Mouse (Mus musculus) embryo, embryonic 11 days (tissue): Measurements from ENCODE around the gene Ube2v1.
A peak's percentile ranks its signal among the peaks of the same experiment; 100 is the strongest.
"Not testable (repeated sequence)": the region's sequence is repeated elsewhere in the genome, so short reads cannot be mapped to it uniquely, and the experiment has no call there.

ENCODE experiments used
- DNase-seq: peaks from one replicate; pipeline ENCODE4 v3.0.0-alpha.2; 2015

The Ube2v1 gene

DNA sequence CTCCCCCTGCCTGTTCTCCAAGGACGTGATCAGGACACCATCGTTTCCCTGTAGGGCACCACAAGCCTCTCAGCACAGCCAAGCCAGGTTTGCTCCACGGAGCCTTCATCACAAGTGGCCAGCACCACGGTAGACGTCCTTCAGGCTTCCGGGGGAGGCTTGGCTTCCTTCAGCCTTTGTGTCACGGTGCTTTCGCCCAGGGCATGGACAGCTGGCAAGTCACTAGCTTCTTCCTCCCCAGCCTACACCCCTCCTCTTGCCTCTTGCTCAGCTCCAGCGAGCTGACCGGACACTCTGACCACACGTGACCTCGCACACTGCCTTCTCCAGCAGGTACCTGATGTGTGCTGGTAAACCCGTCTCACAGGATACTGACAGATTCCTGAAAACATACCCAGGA, 9.5 kb downstream of the Ube2v1 start:
- no peak for DNase-seq

DNA sequence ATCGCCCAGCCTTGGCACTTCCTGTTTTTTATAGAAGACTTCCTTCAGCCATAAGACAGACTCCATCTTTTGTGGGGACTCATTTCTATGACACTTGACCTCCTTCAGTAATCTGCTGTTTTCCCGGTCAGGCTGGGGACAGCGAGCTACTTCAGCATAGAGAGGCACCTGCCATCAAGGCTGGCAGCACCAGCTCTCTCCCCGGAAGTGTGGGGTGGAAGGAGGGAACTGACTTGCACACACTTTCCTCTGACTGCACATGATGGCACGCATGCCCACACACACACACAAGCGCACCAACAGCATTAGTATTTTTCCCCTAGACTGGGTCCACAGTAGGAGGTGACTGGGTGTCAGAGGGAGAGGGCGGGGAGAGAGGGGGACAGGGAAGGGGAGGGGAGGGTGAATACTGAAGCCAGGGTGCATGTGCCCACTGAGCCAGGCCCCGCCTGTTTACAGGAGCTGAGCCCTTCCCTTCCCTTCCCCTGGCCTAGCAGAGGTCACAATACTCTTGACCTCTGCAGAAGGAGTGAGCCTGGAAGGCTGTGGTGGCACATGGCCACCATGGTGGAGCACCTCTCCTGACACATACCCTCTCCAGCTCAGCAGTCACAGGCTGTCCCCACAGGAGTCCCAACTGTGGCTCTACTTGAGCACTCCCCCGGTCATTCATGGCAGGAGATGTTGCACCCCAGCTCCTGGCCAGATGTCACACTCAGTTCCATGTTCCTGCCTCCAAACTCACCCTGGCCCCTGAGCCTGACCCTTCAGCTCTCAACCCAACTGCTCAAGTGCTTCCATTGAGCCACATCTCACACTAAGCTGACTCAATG, 10.4 kb downstream of the Ube2v1 start:
- no peak for DNase-seq

DNA sequence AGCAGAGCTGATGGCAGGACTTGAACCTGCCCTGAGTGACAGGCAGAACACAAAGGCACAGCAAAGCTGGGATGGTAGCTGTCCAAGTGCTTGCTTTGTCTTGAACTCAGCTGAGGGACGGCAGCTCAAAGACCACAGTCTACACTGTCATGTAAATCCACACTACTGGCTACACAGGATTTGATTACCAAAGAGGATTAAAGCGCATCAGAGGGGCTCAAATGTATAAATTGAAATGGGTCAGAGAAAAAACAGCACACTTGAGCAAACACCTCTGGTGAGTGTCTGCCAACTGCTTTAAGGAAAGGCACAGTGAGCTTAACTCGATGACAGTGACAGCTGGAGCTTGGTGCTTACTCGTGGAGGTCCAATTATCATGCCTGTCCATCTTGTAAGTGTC, 14.4 kb downstream of the Ube2v1 start:
- no peak for DNase-seq

DNA sequence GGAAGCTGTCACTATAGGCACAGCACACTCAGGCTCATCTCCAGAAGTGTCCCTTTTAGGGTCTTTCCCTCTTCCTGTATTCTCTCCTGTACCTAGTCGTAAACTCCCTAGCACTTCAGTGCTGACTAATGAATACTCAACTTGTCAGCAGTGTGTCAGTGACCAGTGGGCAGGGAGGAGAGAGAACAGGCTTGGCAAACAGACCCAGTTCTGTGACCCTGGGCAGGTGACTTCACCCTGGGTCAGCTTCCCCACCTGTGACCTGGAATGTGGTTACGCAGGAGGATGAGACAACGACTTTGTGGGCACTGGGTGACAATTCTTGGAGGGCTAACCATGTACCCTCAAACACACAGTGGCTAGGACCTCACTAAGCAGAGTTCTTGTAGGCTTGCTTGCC, 14.9 kb downstream of the Ube2v1 start:
- DNase-seq = no peak

DNA sequence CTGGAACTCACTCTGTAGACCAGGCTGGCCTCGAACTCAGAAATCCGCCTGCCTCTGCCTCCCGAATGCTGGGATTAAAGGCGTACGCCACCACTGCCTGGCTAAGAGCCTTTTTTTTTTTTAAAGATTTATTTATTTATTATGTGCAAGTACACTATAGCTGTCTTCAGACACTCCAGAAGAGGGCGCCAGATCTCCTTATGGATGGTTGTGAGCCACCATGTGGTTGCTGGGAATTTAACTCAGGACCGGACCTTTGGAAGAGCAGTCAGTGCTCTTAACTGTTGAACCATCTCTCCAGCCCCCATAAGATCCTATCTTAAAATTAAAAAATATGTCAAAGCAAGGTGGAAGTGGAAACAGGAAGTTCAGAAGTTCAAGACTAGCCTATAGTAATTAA, 18.6 kb downstream of the Ube2v1 start:
- not testable (repeated sequence) for DNase-seq

DNA sequence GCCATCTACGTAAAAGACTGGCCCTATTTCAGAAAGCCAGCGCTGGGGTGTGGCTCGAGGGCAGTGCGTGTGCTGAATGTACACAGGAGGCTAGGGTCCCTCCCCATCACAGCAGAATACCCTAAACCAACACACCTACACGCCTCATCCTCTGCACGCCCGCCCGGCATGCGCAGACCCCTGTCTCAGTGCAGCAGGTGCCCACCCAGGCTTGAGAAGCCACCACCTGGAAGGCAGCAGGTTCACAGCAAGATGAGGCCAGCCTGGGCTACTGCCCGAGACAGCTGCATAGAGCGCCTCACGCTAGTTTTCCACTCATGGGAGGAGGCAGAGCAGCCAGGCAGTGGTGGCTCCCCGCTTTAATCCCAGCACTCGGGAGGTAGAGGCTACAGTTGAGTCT, 19.8 kb downstream of the Ube2v1 start:
- no peak for DNase-seq

DNA sequence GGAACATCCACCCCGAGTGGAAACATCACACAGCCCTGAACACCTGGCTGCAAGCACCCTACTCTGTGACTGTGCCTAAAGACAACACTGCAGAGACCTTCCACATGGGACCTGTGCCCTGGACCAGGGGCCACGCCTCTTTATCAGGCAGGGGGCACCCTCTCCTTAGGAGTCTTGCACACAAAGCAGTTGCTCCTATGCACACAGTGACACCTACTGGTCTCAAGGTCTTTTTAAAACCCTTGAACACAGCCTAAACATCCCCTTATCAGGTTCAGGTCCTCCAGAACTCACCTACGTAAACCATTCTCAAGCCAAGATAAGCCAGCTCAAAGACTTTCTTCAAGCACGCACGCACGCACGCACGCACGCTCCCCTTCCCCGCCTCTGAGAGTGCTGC, 20.6 kb downstream of the Ube2v1 start:
- no peak for DNase-seq

DNA sequence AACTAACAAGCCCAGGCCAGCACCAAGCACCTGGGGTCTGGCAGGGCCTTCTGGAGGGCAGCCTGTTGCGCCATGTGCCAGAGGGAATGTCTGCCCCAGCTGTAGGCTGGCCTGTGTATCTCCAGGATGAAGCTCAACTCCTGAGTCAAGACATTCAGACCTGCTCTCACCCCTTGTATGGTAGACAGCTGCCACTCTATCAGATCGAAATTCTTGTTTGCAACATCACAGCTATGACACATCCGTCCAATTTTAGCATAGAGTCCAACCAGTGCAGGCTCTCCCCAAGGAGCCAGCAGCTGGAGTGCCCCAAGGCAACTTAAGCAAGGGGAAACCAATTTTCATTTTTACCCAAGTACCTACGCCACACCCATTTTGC, 25.2 kb downstream of the Ube2v1 start:
- no peak for DNase-seq

DNA sequence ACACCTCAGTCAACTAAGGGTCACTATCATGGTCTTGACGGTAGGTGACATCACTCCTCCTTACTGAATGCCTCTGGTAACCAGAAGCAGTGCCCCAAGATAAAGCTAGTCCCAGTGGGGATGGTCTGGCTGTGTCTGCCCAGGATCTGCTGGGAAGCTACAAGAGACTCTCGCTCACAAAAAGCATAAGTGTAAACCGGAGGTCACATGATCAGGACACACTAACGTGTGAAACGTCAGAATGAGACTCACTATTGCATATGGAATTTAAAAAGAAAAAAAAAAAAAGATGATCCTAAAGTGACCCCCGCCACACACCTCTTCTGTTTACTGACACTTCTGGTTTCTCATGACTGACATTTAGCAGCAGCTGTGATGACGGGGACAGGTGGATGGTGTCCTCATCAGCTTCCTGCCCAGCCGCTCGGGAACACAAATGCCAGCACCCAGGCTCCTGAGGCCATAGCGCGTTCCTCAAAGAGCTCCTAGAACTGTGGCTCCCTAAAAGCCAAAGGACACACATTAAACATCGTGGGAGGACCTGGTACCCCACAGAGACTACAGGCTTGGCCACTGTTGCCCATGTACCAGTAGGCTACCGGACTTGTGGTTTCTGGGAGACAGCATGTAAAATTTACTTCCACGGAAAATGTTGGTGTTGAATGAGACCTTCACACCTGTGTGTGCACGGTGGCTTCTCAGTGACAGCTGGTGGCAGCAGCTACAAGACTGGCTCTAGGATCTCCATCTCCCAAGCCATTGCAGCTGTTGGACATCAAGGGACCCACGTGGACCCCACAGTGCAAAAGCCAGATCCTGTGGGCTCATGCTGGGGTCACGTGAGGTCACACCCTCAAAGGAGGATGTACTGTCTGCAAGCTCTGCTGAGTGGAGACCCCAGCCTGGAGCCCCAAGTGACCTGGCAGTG, 25.8 kb downstream of the Ube2v1 start:
- DNase-seq = no peak

DNA sequence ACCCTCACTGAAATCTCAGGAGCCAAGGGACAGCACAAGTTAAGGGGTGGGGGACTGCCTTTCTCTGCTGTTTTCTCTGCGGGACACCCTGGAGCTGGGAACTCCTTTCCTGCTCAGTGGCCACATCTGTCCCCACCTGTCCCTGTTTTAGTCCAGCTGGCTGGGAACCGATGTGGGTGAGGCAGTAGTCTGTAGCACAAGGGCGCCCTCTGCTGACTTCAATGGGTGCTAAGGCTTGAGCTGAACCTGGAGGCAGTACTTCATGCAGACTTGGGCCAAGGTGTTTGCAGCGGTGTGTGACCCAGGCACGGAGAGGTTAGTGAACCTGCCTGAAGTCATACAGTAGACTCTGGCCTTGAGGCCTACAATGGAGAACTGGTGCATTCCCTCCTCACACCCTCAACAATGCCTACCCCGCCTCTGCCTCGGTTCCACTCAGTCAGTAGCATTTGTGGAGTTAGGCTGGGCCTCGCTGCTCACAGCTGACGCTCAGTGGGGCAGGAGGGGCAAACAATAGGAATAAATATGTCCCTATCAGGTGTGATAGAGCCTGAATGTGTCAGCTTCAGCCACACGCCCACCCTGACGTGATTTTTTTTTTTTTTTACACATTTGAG, 26.6 kb downstream of the Ube2v1 start:
- DNase-seq = peak; percentile 91

DNA sequence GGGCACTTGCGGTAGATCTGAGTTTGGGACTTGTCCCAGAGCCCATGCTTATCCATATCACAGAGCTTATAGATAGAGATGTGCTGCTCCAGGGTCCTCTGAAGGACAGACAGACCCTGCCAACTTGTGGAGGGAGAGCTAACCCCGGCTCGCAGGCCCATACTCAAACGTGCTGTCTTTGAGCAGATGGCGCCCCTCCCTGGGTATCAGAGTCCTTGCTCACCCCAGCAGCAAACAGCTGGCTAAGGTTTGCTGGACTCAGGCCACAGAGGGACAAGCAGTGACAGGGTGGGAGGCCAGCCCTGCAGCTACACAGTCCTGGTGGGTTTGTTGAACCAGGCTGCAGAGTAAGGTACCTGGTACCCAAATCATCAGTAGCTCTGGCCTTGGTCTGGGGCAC, 28.9 kb downstream of the Ube2v1 start:
- DNase-seq = peak; percentile 68

DNA sequence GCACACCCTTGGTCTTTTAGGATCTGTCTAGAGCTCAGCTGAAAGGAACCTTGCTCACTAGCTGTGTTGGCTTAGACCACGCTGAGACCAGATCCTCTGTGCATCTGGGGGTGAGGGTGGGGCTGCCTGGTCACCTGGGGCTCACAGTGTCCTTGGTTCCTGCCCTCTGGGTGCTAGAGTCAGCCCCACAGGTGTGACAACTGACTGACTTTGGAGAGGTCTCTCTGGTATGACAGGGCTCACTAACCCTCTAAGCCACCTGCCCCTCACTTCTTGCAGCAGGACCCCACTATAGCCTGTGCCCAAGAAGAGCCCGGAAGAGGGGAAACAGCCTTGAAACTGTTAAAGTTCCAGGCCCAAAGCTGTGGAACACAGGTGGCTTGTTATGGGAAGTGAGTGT, 29.5 kb downstream of the Ube2v1 start:
- no peak for DNase-seq

DNA sequence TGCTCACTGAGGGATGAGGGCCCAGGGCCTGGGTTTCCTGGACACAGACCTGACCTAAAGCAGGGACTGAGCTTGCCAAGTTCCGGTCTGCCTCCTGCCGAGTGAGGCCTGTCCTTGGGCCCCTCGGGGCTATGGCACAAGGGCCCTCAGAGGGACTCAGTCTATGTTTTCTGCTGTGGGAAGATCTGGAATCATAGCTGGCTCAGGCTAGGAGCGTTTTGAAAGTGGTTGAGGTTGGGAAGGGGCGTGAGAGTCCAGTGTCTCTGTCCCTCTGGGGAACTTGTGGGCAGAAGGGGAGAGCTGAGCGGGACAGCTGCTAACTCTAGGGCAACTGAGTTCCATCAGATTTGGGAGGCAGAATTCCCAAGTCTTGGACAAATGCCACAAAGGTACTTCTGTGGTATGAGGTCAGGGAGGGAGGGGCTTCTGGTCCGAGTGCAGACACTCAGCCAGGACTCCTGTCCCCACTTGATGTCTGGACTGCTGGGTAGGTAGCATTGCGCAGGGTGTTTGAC, 31.4 kb downstream of the Ube2v1 start:
- DNase-seq = no peak

DNA sequence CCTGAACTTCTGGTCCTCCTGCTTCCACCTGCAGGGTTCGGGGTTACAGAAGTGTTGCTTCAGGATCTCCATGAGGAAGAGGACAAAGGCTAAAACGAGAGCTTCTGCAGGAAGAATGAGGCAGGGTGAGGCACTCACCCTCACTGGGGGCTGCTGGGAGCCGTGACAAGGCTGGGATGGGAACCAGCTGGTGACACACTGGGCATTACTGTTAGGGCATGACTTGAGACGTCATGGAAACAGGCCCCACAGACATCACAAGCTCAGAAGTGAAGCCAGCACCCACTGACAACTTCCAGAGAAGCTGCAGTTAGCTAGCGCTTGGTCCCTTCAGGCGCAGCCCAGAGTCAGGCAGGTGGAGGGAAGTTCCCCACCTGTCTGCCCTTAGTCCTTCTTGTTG, 32.0 kb downstream of the Ube2v1 start:
- DNase-seq = no peak

DNA sequence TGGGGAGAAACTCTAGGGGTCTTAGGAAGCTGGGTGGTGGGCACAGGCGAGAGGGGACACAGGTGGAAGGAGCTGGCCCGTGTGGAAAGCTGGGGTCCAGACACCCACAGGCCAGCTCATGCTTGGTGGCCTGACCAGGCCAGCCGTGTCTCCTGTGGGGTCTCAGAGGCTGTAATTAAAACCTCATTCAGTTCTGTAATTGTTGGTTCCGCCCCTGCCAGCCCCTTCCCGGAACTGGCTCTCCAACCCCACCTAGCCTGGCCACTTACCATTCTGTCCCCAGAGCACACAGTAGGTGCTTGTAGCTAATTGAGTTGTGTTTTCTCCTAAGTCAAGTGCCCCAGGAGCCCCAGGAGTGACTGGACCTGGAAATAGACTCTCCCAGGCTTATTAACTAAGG, 32.7 kb downstream of the Ube2v1 start:
- DNase-seq = no peak

DNA sequence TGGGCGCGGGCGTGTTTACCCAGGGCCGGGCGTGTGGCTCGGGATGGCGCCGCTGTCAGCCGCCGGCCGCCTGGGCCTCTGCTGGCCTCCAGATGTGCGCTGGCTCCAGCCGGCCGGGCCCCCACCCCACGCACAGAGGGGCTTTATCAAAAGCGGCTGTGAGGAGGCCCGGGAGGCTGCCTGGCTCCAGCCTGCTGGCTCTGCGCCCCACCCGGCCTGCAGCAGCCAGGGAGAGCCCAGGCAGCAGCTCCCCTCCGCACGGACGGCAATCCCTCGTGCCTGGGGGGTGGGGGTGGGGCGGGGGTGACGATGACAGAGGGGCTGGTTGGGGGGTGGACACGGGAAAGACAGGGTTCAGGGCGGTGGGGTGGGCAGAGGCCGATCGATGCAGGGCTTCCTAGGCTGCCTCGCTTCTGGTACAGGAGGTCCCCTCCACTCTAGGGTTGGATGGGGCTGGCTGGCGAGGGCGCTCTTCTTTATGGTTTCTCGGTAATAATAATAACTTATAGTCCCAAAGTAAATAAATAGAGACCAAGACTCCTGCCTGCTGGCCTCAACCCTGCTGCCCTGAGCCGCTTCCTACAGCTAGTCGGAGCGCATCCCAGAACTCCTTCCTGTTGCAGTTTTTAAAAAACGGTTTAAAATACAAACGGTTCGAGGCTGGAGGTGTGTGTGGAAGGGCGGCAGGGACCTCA, 34.3 kb downstream of the Ube2v1 start:
- peak; percentile 90 for DNase-seq

DNA sequence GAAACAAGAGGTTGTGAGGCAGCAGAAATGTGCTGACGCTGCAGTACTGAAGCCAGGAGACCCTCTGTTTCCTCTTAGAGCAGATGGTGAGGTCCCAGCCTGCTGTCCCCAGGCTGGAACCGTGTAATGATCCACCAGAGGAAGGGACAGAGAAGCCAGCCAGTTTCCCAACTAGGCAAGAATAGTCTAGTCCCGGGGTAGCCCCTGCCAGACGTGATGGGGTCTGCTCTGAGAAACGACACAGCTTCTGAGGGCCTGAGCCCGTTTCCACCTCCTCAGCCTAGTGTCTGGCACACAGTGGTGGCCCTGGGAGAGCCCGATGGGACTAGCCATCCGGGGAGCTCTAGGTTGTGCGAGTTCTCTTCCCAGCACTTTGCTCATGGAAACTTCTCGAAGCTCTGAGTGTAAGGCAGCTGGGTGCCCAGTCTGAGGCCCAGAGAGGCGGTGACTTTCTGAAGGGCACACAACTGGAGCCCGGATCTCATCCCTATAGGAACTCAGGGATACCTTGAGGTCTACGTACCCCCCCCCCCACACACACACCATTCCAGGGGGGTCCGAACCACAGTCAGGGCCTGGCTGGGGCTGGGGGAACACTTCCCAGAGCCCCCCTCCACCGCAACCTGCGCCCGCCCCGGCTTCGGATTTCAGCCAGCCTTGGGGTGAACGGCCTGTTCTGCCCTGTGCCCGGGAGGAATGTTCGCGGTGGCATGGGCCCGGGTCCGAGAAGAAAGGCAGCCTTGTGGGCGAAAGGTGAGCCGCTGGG, 35.0 kb downstream of the Ube2v1 start:
- no peak for DNase-seq

DNA sequence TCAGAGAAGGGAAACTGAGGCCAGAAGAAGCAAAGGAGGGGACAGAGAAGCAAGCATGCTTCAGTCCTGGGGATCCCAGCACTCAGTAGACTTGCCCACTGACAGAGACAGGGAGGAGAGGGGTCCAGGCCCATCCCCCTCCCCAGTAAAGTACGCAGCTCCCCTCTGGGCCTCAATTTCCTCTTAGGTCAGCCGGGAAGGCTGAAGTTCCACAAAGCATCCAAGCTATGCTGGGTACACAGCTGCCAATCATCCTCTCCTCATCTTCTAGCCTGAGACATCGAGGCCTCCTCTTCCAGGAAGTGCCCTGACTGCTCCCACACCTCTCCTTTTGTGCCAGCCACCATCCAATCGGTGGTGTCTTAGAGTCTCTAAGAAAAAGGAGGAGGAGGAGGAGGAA, 35.6 kb downstream of the Ube2v1 start:
- peak; percentile 58 for DNase-seq

DNA sequence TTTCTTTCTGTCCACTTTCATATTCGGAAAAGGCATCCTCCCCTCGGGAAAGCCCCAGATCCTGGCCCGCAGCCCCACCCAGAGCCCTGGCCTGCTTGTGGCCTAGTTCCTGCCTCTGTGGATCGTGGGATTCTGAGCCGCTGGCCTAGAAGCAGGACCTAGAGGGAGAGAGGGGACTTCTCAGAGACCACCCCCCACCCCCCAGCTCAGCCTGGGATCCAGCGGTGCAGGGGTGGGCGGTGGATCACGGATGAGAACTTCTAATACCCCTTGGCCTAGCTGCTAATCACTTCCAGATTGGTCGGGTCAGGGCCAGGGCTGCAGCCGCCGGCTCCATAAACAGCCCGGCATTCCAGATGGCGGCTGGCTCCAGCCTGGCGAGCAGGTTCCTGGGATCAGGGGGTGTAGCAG, 36.1 kb downstream of the Ube2v1 start:
- DNase-seq = peak; percentile 91

DNA sequence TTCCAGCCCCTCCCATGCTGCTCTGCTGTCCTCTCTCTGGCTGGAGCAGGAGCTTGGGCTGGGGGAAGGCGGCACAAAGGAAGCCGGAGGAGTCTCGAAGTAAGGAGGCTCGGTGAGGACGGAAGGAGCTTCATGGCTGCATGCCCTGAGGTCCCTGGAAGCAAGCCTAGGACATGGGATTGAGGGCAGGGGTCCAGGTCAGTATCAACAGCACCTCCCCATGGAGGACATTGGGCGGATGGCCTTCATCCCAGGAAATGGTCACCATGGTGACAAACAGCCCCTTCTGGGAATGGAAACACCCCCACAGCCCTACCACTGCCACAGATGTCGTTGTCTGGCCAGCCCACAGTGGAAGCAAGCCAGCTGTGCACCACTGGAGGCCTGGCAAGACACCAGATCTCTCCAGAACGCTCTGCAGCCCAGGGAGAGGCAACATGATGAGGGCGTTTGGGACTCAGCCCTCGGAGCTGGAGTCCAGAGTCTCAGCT, 37.4 kb downstream of the Ube2v1 start:
- peak; percentile 44 for DNase-seq

DNA sequence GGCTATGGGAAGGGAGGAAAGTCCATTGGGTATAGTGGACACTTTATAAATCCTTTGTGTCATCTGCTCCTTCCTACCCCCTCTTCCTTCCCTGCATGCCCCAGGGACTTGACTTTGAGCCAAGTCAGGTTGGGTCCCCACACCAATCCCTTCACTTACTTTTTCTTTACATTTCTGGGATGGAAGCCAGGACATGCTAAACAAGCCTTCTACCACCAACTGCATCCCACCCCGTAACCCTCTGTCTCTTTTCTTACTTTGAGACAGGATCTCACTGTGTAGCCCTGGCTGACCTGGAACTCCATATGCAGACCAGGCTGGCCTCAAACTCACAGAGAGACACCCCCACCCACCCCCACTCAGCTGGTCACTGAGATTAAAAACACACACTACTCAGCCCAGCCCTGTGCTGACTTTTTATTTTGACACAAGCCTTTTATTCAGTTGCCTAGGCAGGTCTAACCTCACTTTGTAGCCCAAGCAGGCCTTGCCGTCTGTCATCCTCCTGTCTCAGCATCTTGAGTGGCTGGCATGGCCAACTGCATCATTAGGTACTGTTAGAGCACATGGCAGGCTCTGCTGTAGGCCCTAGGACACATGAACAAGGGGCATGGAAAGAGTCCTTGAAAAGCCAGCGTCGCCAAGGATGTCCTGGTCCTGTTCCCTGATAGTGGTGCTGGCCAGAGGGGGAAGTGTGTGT, 38.2 kb downstream of the Ube2v1 start:
- no peak for DNase-seq
